Mouse (Mus musculus): Measurements from ENCODE around the gene Dock1. TPM values are rescaled to one million over a fixed set of nuclear protein-coding genes. Genes with fewer than 3 reads are reported as not detected.

Dock1 gene
- total RNA-seq, 1 experiment: 24.3 TPM

- no peak for TF ChIP-seq ZC3H11A (IDR thresholded peaks at IDR 0.05; ENCODE audit: borderline replicate concordance, low read depth, low read length)
- no peak for TF ChIP-seq MAFK (IDR thresholded peaks at IDR 0.05; ENCODE audit: insufficient read depth, low read depth, low read length)
- Histone ChIP-seq H3K9me3 (ENCODE audit: control insufficient read depth, insufficient read depth, low read depth, low read length) (no peaks in the 10 kb centered on the region), H3K9ac (ENCODE audit: insufficient read depth, low read depth, low read length, poor library complexity, severe bottlenecking) (no peak overlapping the region), H3K4me1 (ENCODE audit: control insufficient read depth in 2 of 2, insufficient read depth in 2 of 2, low read length in 2 of 2, poor library complexity in 1 of 2) (peaks cover 0 to 4% of the 10 kb centered on the region in 2 experiments; a peak in 1 of 4 replicates), H3K36me3 (ENCODE audit: control insufficient read depth, insufficient read depth, low read length, poor library complexity, severe bottlenecking) (peaks cover 18% of the 10 kb centered on the region), H3K4me3 (ENCODE audit: insufficient read depth in 1 of 2, low read depth in 1 of 2, low read length in 2 of 2, poor library complexity in 1 of 2, severe bottlenecking in 1 of 2) (no peak overlapping the region), H3K27ac (ENCODE audit: insufficient read depth, low read depth, low read length, poor library complexity, severe bottlenecking) (no peak overlapping the region)
- in situ Hi-C loops (cut with MboI; ENCODE audit: low sequenced_read_pairs in 2 of 2, unreplicated experiment in 2 of 2): no loop called here
- no peak for DNase-seq (ENCODE audit: low read depth, low spot score)
Observed at GRCm38 (mm10) chr7:134751496-134751895, 81.0 kb downstream of the Dock1 start.

- DNase-seq (ENCODE audit: low read depth, low spot score): no peak
- Histone ChIP-seq H3K9ac (ENCODE audit: insufficient read depth, low read depth, low read length, poor library complexity, severe bottlenecking) (no peak overlapping the region), H3K4me1 (ENCODE audit: control insufficient read depth in 2 of 2, insufficient read depth in 2 of 2, low read length in 2 of 2, poor library complexity in 1 of 2) (peaks cover 0 to 4% of the 10 kb centered on the region in 2 experiments; a peak in 1 of 4 replicates), H3K36me3 (ENCODE audit: control insufficient read depth, insufficient read depth, low read length, poor library complexity, severe bottlenecking) (peaks cover 16% of the 10 kb centered on the region), H3K9me3 (ENCODE audit: control insufficient read depth, insufficient read depth, low read depth, low read length) (no peaks in the 10 kb centered on the region), H3K27ac (ENCODE audit: insufficient read depth, low read depth, low read length, poor library complexity, severe bottlenecking) (no peak overlapping the region), H3K4me3 (ENCODE audit: insufficient read depth in 1 of 2, low read depth in 1 of 2, low read length in 2 of 2, poor library complexity in 1 of 2, severe bottlenecking in 1 of 2) (no peak overlapping the region)
- TF ChIP-seq ZNF384 (IDR thresholded peaks at IDR 0.05; ENCODE audit: low read depth, low read length) (no peak), ZC3H11A (IDR thresholded peaks at IDR 0.05; ENCODE audit: borderline replicate concordance, low read depth, low read length) (no peak), MAFK (IDR thresholded peaks at IDR 0.05; ENCODE audit: insufficient read depth, low read depth, low read length) (no peak), CHD2 (IDR thresholded peaks at IDR 0.05; ENCODE audit: low read depth, low read length) (no peak), HCFC1 (IDR thresholded peaks at IDR 0.05; ENCODE audit: borderline replicate concordance, insufficient read depth, low read length) (no peak)
- in situ Hi-C loops (cut with MboI; ENCODE audit: low sequenced_read_pairs in 2 of 2, unreplicated experiment in 2 of 2): no loop called here
Observed at GRCm38 (mm10) chr7:134753417-134753816, 83.0 kb downstream of the Dock1 start.

GRCm38 (mm10) chr7:134757605-134758004, 87.2 kb downstream of the Dock1 start:
- Histone ChIP-seq H3K36me3 (ENCODE audit: control insufficient read depth, insufficient read depth, low read length, poor library complexity, severe bottlenecking) (peaks cover 13% of the 10 kb centered on the region), H3K27ac (ENCODE audit: insufficient read depth, low read depth, low read length, poor library complexity, severe bottlenecking) (no peak overlapping the region; the same call in 1 of the 2 replicates), H3K4me1 (ENCODE audit: control insufficient read depth in 2 of 2, insufficient read depth in 2 of 2, low read length in 2 of 2, poor library complexity in 1 of 2) (peaks cover 2 to 5% of the 10 kb centered on the region in 2 experiments; a peak in 2 of 4 replicates), H3K4me3 (ENCODE audit: insufficient read depth in 1 of 2, low read depth in 1 of 2, low read length in 2 of 2, poor library complexity in 1 of 2, severe bottlenecking in 1 of 2) (no peak overlapping the region), H3K9me3 (ENCODE audit: control insufficient read depth, insufficient read depth, low read depth, low read length) (no peaks in the 10 kb centered on the region), H3K9ac (ENCODE audit: insufficient read depth, low read depth, low read length, poor library complexity, severe bottlenecking) (no peak overlapping the region; the same call in 1 of the 2 replicates)
- DNase-seq (ENCODE audit: low read depth, low spot score): no peak
- TF ChIP-seq ZNF384 (IDR thresholded peaks at IDR 0.05; ENCODE audit: low read depth, low read length) (no peak), HCFC1 (IDR thresholded peaks at IDR 0.05; ENCODE audit: borderline replicate concordance, insufficient read depth, low read length) (no peak), ZC3H11A (IDR thresholded peaks at IDR 0.05; ENCODE audit: borderline replicate concordance, low read depth, low read length) (no peak), CHD2 (IDR thresholded peaks at IDR 0.05; ENCODE audit: low read depth, low read length) (no peak), MAFK (IDR thresholded peaks at IDR 0.05; ENCODE audit: insufficient read depth, low read depth, low read length) (no peak)
- in situ Hi-C loops (cut with MboI; ENCODE audit: low sequenced_read_pairs in 2 of 2, unreplicated experiment in 2 of 2): no loop called here

GRCm38 (mm10) chr7:134761799-134762198, 91.3 kb downstream of the Dock1 start:
- no peak overlapping the region for H3K27ac ChIP-seq (ENCODE audit: insufficient read depth, low read depth, low read length, poor library complexity, severe bottlenecking)
- H3K36me3 ChIP-seq (ENCODE audit: control insufficient read depth, insufficient read depth, low read length, poor library complexity, severe bottlenecking): peaks cover 18% of the 10 kb centered on the region
- H3K9ac ChIP-seq (ENCODE audit: insufficient read depth, low read depth, low read length, poor library complexity, severe bottlenecking): no peak overlapping the region
- peak; percentile 60 for DNase-seq (ENCODE audit: low read depth, low spot score)
- no peak for TF ChIP-seq MAFK (IDR thresholded peaks at IDR 0.05; ENCODE audit: insufficient read depth, low read depth, low read length)
- TF ChIP-seq HCFC1 (IDR thresholded peaks at IDR 0.05; ENCODE audit: borderline replicate concordance, insufficient read depth, low read length): no peak
- no peak for TF ChIP-seq ZC3H11A (IDR thresholded peaks at IDR 0.05; ENCODE audit: borderline replicate concordance, low read depth, low read length)
- TF ChIP-seq CHD2 (IDR thresholded peaks at IDR 0.05; ENCODE audit: low read depth, low read length): no peak
- TF ChIP-seq ZNF384 (IDR thresholded peaks at IDR 0.05; ENCODE audit: low read depth, low read length): no peak
- in situ Hi-C loops (cut with MboI; ENCODE audit: low sequenced_read_pairs in 2 of 2, unreplicated experiment in 2 of 2): no loop called here
- no peak overlapping the region for H3K4me3 ChIP-seq (ENCODE audit: insufficient read depth in 1 of 2, low read depth in 1 of 2, low read length in 2 of 2, poor library complexity in 1 of 2, severe bottlenecking in 1 of 2)
- H3K4me1 ChIP-seq (ENCODE audit: control insufficient read depth in 2 of 2, insufficient read depth in 2 of 2, low read length in 2 of 2, poor library complexity in 1 of 2): peaks cover 2 to 5% of the 10 kb centered on the region in 2 experiments; a peak in 2 of 4 replicates
- no peaks in the 10 kb centered on the region for H3K9me3 ChIP-seq (ENCODE audit: control insufficient read depth, insufficient read depth, low read depth, low read length)

GRCm38 (mm10) chr7:134765130-134765529, 94.7 kb downstream of the Dock1 start:
- in situ Hi-C loops (cut with MboI; ENCODE audit: low sequenced_read_pairs in 2 of 2, unreplicated experiment in 2 of 2): no loop called here
- TF ChIP-seq ZNF384 (IDR thresholded peaks at IDR 0.05; ENCODE audit: low read depth, low read length): no peak
- TF ChIP-seq HCFC1 (IDR thresholded peaks at IDR 0.05; ENCODE audit: borderline replicate concordance, insufficient read depth, low read length): no peak
- no peak for TF ChIP-seq ZC3H11A (IDR thresholded peaks at IDR 0.05; ENCODE audit: borderline replicate concordance, low read depth, low read length)
- no peak for TF ChIP-seq CHD2 (IDR thresholded peaks at IDR 0.05; ENCODE audit: low read depth, low read length)

More at GRCm38 (mm10) chr7:134765130-134765529, 94.7 kb downstream of the Dock1 start:
- no peak for DNase-seq (ENCODE audit: low read depth, low spot score)
- Histone ChIP-seq H3K36me3 (ENCODE audit: control insufficient read depth, insufficient read depth, low read length, poor library complexity, severe bottlenecking) (peaks cover 22% of the 10 kb centered on the region), H3K9ac (ENCODE audit: insufficient read depth, low read depth, low read length, poor library complexity, severe bottlenecking) (no peak overlapping the region), H3K4me3 (ENCODE audit: insufficient read depth in 1 of 2, low read depth in 1 of 2, low read length in 2 of 2, poor library complexity in 1 of 2, severe bottlenecking in 1 of 2) (no peak overlapping the region), H3K27ac (ENCODE audit: insufficient read depth, low read depth, low read length, poor library complexity, severe bottlenecking) (no peak overlapping the region), H3K4me1 (ENCODE audit: control insufficient read depth in 2 of 2, insufficient read depth in 2 of 2, low read length in 2 of 2, poor library complexity in 1 of 2) (peaks cover 2 to 5% of the 10 kb centered on the region in 2 experiments; a peak in 3 of 4 replicates), H3K9me3 (ENCODE audit: control insufficient read depth, insufficient read depth, low read depth, low read length) (no peaks in the 10 kb centered on the region)

Measured in ES-E14 (cell line).